Mouse (Mus musculus) hindbrain, embryonic 15.5 days (tissue): Measurements from ENCODE around the gene Stra6. TPM values are rescaled to one million over a fixed set of nuclear protein-coding genes. Genes with fewer than 3 reads are reported as not detected.

Source experiments
- ATAC-seq: fragments of 200-750 bp; cut with Nextera tagmentation; 2 replicates; pipeline ENCODE4 v1.8.0; 2017; ENCODE audit warnings: low read depth, moderate number of reproducible peaks, moderate TSS enrichment; ENCODE audit not compliant: low FRiP score
- H3K27ac ChIP-seq: fragments of 300-500 bp; sonication (generic); replicated peaks from 2 replicates; pipeline ENCODE4 v1.5.1; 2015; ENCODE audit warnings: mild to moderate bottlenecking, inconsistent platforms
- H3K27me3 ChIP-seq: fragments of 300-500 bp; sonication (generic); 2 replicates; pipeline ENCODE4 v1.6.1; 2015; ENCODE audit warnings: control low read depth, inconsistent platforms
- H3K36me3 ChIP-seq: fragments of 300-500 bp; sonication (generic); 2 replicates; pipeline ENCODE4 v1.6.1; 2015; ENCODE audit warnings: control low read depth, inconsistent platforms
- H3K4me1 ChIP-seq: fragments of 300-500 bp; sonication (generic); replicated peaks from 2 replicates; pipeline ENCODE4 v1.6.1; 2015; ENCODE audit warnings: control low read depth, inconsistent platforms
- H3K4me2 ChIP-seq: fragments of 300-500 bp; sonication (generic); 2 replicates; pipeline ENCODE4 v1.6.1; 2015; ENCODE audit warnings: moderate library complexity, mild to moderate bottlenecking, inconsistent platforms
- H3K4me3 ChIP-seq: fragments of 300-500 bp; sonication (generic); 2 replicates; pipeline ENCODE4 v1.5.1; 2015; ENCODE audit warnings: mild to moderate bottlenecking, inconsistent platforms
- H3K9ac ChIP-seq: fragments of 300-500 bp; sonication (generic); 2 replicates; pipeline ENCODE4 v1.6.1; 2015; ENCODE audit warnings: inconsistent platforms
- H3K9me3 ChIP-seq: fragments of 300-500 bp; sonication (generic); 2 replicates; pipeline ENCODE4 v1.6.1; 2016; ENCODE audit warnings: control low read depth, inconsistent platforms
- WGBS: fragments of 180-500 bp; shearing (Covaris S2); methylation state at CpG from one replicate; pipeline ENCODE4 v1.1.7; 2015; 5-methylcytosine and 5-hydroxymethylcytosine counted together
- polyA plus RNA-seq: library from polyadenylated mRNA; unstranded; fragments of >200 nt; fragmentation: Nextera tagmentation; extraction: Ambion mirVana; gene quantifications from 2 replicates; pipeline ENCODE4 v1.2.1, GENCODE M21; 2015

Stra6 gene
- polyA plus RNA-seq, 1 experiment from 2014 or later: 17.5 TPM

GRCm38 (mm10) chr9:58145417-58145816, 81.8 kb downstream of the Stra6 start:
- no peaks in the 10 kb centered on the region for H3K27me3 ChIP-seq
- H3K4me3 ChIP-seq: no peak overlapping the region
- H3K4me2 ChIP-seq: no peak overlapping the region
- no peak for ATAC-seq
- H3K4me1 ChIP-seq: no peaks in the 10 kb centered on the region; the same call in 1 of the 2 replicates
- H3K27ac ChIP-seq: no peak overlapping the region
- H3K9me3 ChIP-seq: no peaks in the 10 kb centered on the region
- 90% methylated on average over 5 of the region's 5 CpGs for WGBS
- no peak overlapping the region for H3K9ac ChIP-seq
- H3K36me3 ChIP-seq: no peaks in the 10 kb centered on the region

- Histone ChIP-seq H3K4me3 (no peak overlapping the region), H3K4me2 (no peak overlapping the region), H3K27ac (no peak overlapping the region), H3K9ac (no peak overlapping the region), H3K27me3 (no peaks in the 10 kb centered on the region), H3K9me3 (no peaks in the 10 kb centered on the region), H3K4me1 (no peaks in the 10 kb centered on the region), H3K36me3 (no peaks in the 10 kb centered on the region)
- 64% methylated on average over 2 of the region's 2 CpGs for WGBS
- ATAC-seq: no peak
Measured at GRCm38 (mm10) chr9:58148806-58149205, 85.2 kb downstream of the Stra6 start.

GRCm38 (mm10) chr9:58150733-58151361, 87.3 kb downstream of the Stra6 start:
- no peak overlapping the region for H3K9ac ChIP-seq
- H3K4me3 ChIP-seq: no peak overlapping the region
- no peak overlapping the region for H3K27ac ChIP-seq
- no peak overlapping the region for H3K4me2 ChIP-seq
- no peaks in the 10 kb centered on the region for H3K36me3 ChIP-seq
- peaks cover 8% of the 10 kb centered on the region for H3K4me1 ChIP-seq
- no peak for ATAC-seq
- WGBS: 77% methylated on average over 4 of the region's 4 CpGs
- no peaks in the 10 kb centered on the region for H3K27me3 ChIP-seq
- H3K9me3 ChIP-seq: no peaks in the 10 kb centered on the region

GRCm38 (mm10) chr9:58153095-58153494, 89.5 kb downstream of the Stra6 start:
- 76% methylated on average over 3 of the region's 3 CpGs for WGBS
- H3K4me1 ChIP-seq: peaks cover 8% of the 10 kb centered on the region
- H3K4me3 ChIP-seq: no peak overlapping the region
- no peaks in the 10 kb centered on the region for H3K9me3 ChIP-seq
- H3K36me3 ChIP-seq: no peaks in the 10 kb centered on the region
- H3K27me3 ChIP-seq: no peaks in the 10 kb centered on the region
- H3K4me2 ChIP-seq: no peak overlapping the region
- no peak overlapping the region for H3K9ac ChIP-seq
- no peak overlapping the region for H3K27ac ChIP-seq
- peak; percentile 49; the same call in 1 of the 2 replicates for ATAC-seq

DNA sequence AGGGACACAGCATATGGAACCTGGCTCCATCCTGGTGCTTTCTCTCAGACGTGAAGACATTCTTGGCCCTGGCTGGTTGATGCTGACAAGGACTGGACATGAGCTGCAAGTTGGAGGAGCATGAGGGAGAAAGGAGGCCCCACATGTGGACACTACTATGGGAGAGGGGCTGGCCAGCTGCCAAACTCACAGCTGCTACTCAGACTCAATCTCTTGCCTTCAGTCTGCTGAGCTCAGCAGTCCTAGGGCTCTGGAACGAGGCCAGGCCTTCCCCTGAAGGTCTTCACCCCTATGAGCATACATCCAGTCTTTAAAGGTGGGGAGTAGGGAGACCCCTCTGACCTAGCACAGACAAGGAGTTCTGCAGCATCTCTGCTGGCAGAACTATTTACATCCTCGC, 91.8 kb downstream of the Stra6 start:
- peaks cover 14% of the 10 kb centered on the region for H3K4me1 ChIP-seq
- H3K4me3 ChIP-seq: no peak overlapping the region
- H3K9ac ChIP-seq: no peak overlapping the region
- WGBS: 39% methylated on average over 3 of the region's 3 CpGs
- ATAC-seq: 0 out of 2 replicates have a peak, but pooled peaks have one; percentile 13
- H3K36me3 ChIP-seq: no peaks in the 10 kb centered on the region
- no peak overlapping the region for H3K27ac ChIP-seq
- no peak overlapping the region for H3K4me2 ChIP-seq
- no peaks in the 10 kb centered on the region for H3K9me3 ChIP-seq
- H3K27me3 ChIP-seq: no peaks in the 10 kb centered on the region

GRCm38 (mm10) chr9:58156819-58157560, 93.4 kb downstream of the Stra6 start:
- Histone ChIP-seq H3K9ac (no peak overlapping the region), H3K9me3 (no peaks in the 10 kb centered on the region), H3K27me3 (no peaks in the 10 kb centered on the region), H3K4me3 (no peak overlapping the region), H3K36me3 (no peaks in the 10 kb centered on the region), H3K4me1 (peaks cover 14% of the 10 kb centered on the region), H3K27ac (no peak overlapping the region; the same call in 1 of the 2 replicates), H3K4me2 (no peak overlapping the region)
- no peak for ATAC-seq
- 87% methylated on average over 22 of the region's 22 CpGs for WGBS

DNA sequence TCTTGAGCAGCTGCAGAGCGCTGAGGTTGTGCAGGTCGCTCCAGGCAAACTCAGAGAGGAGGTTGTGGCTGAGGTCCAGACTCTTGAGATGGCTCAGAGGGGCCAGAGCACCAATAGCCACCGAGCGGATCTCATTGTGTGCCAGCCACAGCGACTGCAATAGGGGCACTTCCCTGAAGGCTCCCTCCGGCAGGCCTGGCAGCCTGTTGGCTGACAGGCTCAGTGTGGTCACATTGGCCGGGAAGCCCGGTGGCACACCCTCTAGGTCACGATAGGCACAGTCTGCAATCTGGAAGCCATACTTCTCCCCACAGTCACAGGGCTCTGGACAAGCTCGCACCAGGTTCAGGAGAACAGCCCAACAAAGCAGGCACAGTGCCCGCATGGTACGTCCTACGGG, 94.2 kb downstream of the Stra6 start:
- H3K27me3 ChIP-seq: no peaks in the 10 kb centered on the region
- peak overlapping the region; percentile 13; the same call in 1 of the 2 replicates for H3K4me2 ChIP-seq
- H3K4me3 ChIP-seq: no peak overlapping the region
- peaks cover 14% of the 10 kb centered on the region for H3K4me1 ChIP-seq
- no peaks in the 10 kb centered on the region for H3K9me3 ChIP-seq
- H3K36me3 ChIP-seq: no peaks in the 10 kb centered on the region
- no peak for ATAC-seq
- H3K27ac ChIP-seq: no peak overlapping the region; the same call in 1 of the 2 replicates
- no peak overlapping the region for H3K9ac ChIP-seq
- WGBS: 78% methylated on average over 13 of the region's 13 CpGs

DNA sequence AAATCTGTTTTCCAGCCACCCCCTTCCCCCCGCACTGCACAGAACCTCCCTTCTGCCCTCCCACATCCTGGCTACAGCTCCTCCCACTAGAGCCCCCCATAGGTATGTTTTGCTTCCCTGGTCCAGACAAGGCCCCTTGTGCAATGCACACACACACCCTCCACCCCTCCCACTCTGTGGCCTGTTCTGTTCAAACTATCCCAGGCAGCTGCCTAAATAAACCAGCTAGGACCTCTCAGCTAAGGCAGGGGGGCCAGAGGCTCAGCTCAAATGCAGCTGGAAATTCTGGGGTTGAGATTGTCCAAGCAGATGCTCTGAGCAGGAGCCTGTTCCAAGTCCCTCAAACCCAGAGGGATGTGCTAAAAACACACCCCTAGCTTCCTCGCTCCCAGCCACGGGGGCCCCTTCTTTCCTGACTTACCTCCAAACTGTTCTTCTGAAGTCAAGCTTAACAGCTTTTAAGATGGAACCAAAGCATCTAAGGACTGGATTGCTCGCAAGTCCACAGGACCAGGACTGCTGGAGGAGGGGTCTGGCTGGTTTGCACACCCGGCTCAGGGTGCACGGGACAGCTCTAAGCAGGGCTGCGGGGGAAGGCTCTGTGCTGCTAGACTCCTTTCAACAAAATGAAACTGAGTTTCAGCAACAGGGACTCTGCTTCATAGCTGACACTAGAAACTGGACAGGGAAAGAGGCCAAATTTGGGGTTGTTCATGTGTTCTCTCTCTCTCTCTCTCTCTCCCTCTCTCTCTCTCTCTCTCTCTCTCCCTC, 95.1 kb downstream of the Stra6 start:
- Histone ChIP-seq H3K27me3 (no peaks in the 10 kb centered on the region), H3K9me3 (no peaks in the 10 kb centered on the region), H3K4me1 (peaks cover 14% of the 10 kb centered on the region), H3K9ac (no peak overlapping the region), H3K4me2 (0 out of 2 replicates have a peak overlapping the region, but pooled peaks have one; percentile 4), H3K27ac (peak overlapping the region; percentile 34; the same call in 1 of the 2 replicates), H3K36me3 (no peaks in the 10 kb centered on the region), H3K4me3 (no peak overlapping the region)
- no peak for ATAC-seq
- 60% methylated on average over 7 of the region's 7 CpGs for WGBS

DNA sequence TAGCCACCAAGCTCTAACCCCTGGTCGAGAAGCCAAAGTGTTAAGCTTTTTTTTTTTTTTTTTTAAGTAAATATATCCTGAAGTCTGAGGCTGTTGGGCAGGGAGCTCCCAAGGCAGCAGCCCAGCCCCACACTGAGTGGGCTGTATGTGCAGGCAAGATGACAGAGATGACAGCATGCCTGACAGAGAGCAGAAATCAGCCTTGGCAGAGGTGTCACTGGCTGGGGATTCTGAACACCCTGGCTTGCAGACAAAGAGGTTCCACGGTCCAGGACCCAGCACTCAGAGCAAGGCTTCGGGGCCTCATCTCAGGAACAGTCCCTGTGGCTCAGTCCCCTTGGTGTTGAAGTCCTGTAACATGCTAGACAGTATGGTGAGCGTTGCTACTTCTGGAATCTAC, 96.3 kb downstream of the Stra6 start:
- H3K9ac ChIP-seq: no peak overlapping the region
- no peaks in the 10 kb centered on the region for H3K36me3 ChIP-seq
- peaks cover 14% of the 10 kb centered on the region for H3K4me1 ChIP-seq
- WGBS: 76% methylated on average over 4 of the region's 4 CpGs
- no peak for ATAC-seq
- no peak overlapping the region for H3K4me2 ChIP-seq
- no peak overlapping the region for H3K27ac ChIP-seq
- H3K27me3 ChIP-seq: no peaks in the 10 kb centered on the region
- no peak overlapping the region for H3K4me3 ChIP-seq
- H3K9me3 ChIP-seq: no peaks in the 10 kb centered on the region

DNA sequence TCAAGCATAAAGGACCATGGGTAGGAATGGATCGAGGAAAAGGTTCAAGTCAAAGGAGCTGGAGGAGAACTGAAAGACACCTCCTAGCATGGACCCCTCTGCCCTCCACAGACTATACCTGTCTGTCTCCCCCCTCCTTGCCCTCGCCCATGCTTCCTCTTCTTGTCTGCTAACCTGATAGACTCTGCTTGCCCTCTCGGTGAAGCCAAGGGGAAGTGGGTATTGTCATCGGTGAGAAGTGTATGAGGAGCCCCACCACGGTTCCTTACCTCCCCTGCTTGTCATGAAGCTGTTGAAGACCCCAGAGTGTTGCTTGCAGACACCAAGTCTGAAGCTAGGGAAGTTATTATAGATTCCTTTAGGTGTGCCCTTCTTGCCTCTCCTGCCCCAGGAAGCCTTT, 96.7 kb downstream of the Stra6 start:
- no peak overlapping the region for H3K4me3 ChIP-seq
- ATAC-seq: no peak
- H3K9me3 ChIP-seq: no peaks in the 10 kb centered on the region
- H3K9ac ChIP-seq: no peak overlapping the region
- H3K4me1 ChIP-seq: peaks cover 11% of the 10 kb centered on the region
- H3K4me2 ChIP-seq: no peak overlapping the region
- H3K27me3 ChIP-seq: no peaks in the 10 kb centered on the region
- no peak overlapping the region for H3K27ac ChIP-seq
- H3K36me3 ChIP-seq: no peaks in the 10 kb centered on the region
- 81% methylated on average over 5 of the region's 5 CpGs for WGBS

DNA sequence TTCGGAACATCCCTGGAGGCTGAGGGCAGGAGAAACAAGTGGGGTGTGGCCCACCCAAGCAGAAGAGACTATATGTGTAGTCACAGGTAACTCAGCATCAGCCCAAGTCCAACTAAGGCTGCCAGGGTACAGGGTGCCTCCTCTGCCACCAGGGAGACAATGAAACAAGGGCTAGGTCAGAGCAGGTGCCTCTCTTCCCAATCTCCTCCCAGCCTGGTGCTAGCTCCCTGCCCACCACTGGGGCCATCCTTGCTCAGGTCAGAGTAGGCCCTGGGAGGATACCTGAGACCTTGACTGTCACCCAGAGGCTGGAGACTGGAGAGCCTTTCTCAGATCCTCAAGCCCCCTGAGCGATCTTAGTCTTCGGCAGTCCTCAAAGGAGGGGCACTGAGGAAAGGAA, 98.6 kb downstream of the Stra6 start:
- peaks cover 5% of the 10 kb centered on the region for H3K4me1 ChIP-seq
- H3K4me2 ChIP-seq: no peak overlapping the region
- no peak overlapping the region for H3K27ac ChIP-seq
- no peaks in the 10 kb centered on the region for H3K9me3 ChIP-seq
- H3K36me3 ChIP-seq: no peaks in the 10 kb centered on the region
- no peaks in the 10 kb centered on the region for H3K27me3 ChIP-seq
- H3K4me3 ChIP-seq: no peak overlapping the region
- H3K9ac ChIP-seq: no peak overlapping the region
- 87% methylated on average over 3 of the region's 3 CpGs for WGBS
- no peak for ATAC-seq

DNA sequence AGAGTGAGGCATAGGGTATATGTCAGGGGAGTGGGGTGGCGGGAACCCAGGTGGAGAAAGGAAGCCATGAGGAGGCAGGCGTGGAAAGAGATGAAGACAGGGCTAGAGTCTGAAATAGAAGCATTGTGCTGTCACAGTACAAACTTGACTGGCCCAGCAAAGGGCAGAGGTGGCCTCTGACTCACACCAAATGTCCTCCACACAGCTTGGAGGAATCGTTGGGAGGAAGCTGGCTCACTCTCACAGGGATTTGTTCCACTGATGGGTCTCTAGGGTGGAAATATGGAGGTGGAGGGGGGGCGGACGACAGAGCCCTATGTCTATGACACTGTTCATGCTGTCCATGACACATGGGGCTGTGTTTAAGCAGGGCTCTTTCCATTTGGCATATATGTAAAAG, 99.6 kb downstream of the Stra6 start:
- Histone ChIP-seq H3K27me3 (no peaks in the 10 kb centered on the region), H3K9me3 (no peaks in the 10 kb centered on the region), H3K4me1 (peaks cover 5% of the 10 kb centered on the region), H3K4me2 (no peak overlapping the region), H3K4me3 (no peak overlapping the region), H3K36me3 (no peaks in the 10 kb centered on the region), H3K27ac (no peak overlapping the region), H3K9ac (no peak overlapping the region)
- no peak for ATAC-seq
- 81% methylated on average over 5 of the region's 5 CpGs for WGBS
